Mouse (Mus musculus) spleen, embryonic (tissue): ENCODE data around the gene Atp6v1g2.

Source experiments
- CTCF ChIA-PET: fragments of 350-600 bp; sonication (Branson Sonifier 250); formaldehyde crosslinking; loops from one replicate; lab custom pipeline; 2022; lab: Charles Lee

The Atp6v1g2 gene

DNA sequence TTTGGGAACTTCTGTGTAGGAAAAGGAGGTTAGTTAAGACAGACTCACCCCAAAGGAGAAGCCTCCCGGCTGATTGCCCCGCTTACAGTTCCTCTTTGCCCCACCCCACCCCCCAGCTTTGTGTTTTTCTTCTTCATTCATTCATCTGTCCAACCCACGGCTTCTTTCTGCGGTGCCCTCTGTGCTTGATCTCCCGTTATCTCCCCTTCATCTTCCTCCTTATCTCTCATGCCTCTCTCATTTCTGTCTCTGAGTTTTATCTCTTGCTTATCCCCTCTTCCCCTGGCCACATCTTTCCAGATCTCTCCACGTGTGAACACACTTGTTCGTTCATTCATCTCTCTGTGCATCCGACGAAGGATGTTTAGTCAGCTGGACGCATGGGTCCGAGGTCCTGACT lies 32.3 kb upstream of the Atp6v1g2 start:
- CTCF ChIA-PET, result interaction anchor here (0.6 to 2.2 kb wide), 6 partner anchors 12 to 100 kb away, joined by 3 to 9 read pairs (median 4); partner anchors contain the start of gene Gm16181

- CTCF ChIA-PET, result interaction anchor here (0.6 to 2.2 kb wide), 5 partner anchors 11 to 720 kb away, joined by 3 to 9 read pairs (median 5); partner anchors contain the start of gene Gm16181
These were observed 31.7 kb upstream of the Atp6v1g2 start, which contains the start of gene Tnf for GRCm38 (mm10) chr17:35201787-35202186. Gene Tnf, minus strand, starts transcription at chr17:35202007.

DNA sequence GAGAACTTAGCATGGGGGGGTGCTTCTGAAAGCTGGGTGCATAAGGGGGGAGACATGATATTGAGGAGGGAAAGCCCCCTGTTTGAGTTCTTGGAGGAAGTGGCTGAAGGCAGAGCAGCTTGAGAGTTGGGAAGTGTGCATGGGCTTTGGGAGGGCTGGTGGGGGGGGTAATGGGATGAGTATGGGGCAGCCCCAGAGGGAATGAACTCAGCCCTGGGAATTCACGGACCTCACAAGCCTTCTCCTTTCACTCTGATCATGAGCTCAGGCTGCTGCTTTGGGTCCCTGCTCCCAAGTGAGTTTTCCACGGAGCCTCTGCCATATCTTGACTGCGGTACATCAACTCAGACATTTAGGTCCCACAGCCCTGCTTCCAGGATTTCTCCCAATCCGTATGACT lies 31.0 kb upstream of the Atp6v1g2 start:
- CTCF ChIA-PET, result interaction anchor here (0.5 to 1.0 kb wide), 3 partner anchors 34 to 582 kb away, joined by 4 to 6 read pairs (median 5); no protein-coding TSS in a partner anchor

DNA sequence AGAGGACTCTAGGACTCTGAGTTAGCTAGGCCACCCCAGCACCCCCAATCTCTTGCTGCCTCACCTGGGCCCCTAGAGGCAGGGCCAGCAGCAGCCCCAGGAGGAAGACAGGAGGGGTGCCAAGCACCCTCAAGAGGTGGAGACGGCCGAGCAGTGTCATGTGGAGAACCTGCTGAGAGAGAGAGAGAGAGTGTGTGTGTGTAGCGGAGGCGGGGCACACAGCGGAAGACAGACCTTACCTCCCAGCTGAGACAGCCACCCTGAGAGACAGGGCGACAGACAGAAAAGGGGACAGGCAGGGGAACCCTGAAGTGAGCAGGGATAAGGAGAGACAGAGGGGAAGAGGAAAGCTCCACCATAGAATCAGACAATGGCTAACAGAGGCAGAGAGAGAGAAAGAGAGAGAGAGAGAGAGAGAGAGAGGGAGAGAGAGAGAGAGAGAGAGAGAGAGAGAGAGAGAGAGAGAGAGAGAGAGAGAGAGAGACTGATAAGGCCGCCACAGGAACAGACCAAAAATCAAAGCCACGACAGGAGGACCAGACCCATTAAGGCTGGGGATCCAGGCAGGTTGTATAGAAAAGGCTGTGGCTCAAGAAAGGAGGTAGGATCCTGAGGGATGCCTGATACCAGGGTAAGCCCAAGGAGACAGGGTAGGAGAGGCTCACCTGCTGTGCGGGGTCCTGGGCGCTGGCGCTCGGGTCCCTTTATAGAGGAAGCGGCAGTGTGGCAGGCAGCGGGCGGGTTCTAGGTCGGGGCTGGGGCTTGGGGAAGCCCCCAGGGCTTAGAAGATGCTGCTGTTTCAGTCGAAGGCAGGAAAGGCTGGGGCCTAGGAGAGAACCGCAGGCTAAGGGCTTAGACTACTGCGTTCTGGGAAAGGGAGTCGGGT lies 28.7 kb upstream of the Atp6v1g2 start, which contains the start of gene Lta:
Lta (minus strand) TSS at position 858 of the 886 bp plus-strand sequence.
- CTCF ChIA-PET, result interaction anchor here (0.6 kb wide), 2 partner anchors 12 to 39 kb away, joined by 3 read pairs; no protein-coding TSS in a partner anchor

DNA sequence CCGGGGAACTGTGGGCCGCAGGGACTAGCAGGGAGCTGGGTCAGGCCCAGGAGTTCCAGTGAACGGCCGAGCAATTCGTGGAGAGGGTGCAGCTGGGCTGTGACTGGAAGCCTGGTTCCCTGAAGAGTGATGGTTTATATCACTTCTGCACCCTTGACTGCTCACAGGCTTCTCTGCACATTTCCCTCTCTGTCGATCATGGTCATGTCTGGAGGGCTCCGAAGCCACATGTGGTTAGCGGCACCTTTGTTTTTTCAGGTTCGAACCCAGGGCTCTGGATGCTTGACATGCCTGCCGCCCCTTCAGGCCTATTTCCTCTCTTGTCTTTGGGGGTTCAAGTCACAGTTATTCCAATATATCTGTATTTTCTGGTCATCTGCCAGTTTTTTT lies 28.1 kb upstream of the Atp6v1g2 start:
- CTCF ChIA-PET, result interaction anchor here (0.5 to 1.4 kb wide), 5 partner anchors 9 to 1290 kb away, joined by 3 to 10 read pairs (median 5); no protein-coding TSS in a partner anchor

DNA sequence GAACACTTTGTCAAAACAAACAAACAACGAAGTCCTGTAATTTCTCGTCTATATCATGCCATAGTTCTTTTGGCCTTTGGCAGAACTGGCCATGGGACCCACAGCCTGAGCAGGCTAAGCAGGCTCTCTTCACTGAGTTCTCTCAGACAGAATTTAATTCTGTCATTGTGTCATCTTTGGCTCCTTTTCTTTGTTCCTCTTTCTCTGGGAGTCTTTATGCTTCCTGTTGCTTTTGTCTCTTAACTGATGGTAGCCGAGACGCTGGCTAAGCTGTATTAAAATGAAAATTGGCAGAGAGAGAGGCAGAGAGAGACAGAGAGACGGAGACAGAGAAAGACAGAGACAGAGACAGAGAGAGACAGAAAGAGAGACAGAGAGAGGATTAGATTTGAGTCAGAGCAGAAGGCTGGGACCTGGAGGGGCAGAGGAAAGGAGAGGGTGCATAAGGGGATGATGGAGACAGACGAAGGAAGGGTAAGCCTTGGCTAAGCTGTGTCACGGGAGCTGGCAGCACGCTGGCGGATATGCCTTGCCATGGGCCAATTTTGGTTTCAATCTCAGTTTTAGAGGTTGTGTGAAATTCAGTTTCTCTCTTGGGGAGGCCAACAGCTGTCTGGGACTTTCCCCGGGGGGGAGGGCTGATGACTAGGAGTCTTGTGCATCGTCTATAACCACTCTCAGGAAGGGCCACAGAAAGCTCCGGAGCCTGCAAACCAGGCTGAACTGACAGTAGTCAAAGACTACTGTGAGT lies 23.5 kb upstream of the Atp6v1g2 start:
- CTCF ChIA-PET, result interaction anchor here (0.7 to 1.3 kb wide), 3 partner anchors 10 to 31 kb away, joined by 3 to 5 read pairs (median 3); partner anchors contain the start of gene Ddx39b

- CTCF ChIA-PET, result interaction anchor here (0.7 to 1.1 kb wide), 2 partner anchors 11 to 31 kb away, joined by 3 read pairs; partner anchors contain the start of gene Ddx39b
These were observed 22.9 kb upstream of the Atp6v1g2 start for GRCm38 (mm10) chr17:35210593-35210992.

GRCm38 (mm10) chr17:35213071-35213470 lies 20.4 kb upstream of the Atp6v1g2 start:
- CTCF ChIA-PET, result interaction anchor here (1.2 to 1.9 kb wide), 2 partner anchors 12 to 53 kb away, joined by 3 to 4 read pairs; partner anchors contain the start of gene Tnf

DNA sequence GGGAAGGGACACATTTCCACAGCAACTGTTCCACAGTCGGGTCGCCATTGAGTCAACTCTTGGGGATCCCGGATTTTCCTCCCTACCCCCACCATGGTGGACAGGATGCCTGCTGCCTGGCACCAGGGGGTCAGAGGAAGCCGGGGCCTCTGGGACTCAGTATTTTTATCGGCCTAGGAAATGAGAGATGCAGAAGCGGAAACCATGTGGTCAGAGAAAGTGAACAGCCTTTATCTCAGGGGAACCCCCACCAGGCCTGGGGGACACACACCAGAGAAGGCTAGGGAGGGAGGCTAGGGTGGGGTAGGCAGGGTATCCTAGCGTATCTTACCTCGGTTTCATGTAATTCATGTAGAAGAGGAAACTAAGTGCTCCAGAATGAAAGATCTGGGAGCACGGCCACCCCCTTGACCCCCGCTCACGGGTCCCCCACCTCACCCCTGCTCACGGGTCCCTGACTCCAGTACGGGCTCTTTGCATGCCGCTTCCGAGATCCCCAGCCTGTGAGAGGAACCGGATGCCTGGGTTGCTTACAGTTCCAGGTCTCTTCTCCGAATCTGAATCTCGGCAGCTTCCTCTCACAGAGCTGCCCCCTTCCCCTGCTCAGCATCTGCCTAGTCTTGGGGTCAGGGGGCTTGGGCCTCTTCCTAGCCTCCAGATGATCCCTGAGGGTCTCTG lies 14.8 kb upstream of the Atp6v1g2 start:
- CTCF ChIA-PET, result interaction anchor here (0.7 to 2.1 kb wide), 3 partner anchors 18 to 25 kb away, joined by 3 to 9 read pairs (median 3); partner anchors contain the start of gene Ltb

- CTCF ChIA-PET, result interaction anchor here (0.6 to 2.1 kb wide), 4 partner anchors 11 to 48 kb away, joined by 3 to 9 read pairs (median 3); partner anchors contain the start of gene Ltb
These were observed 13.8 kb upstream of the Atp6v1g2 start for GRCm38 (mm10) chr17:35219601-35220041.

GRCm38 (mm10) chr17:35220156-35220952 lies 13.1 kb upstream of the Atp6v1g2 start, which contains the start of gene Gm16181:
Gene Gm16181, plus strand, starts transcription at chr17:35220834.
- CTCF ChIA-PET, result interaction anchor here (0.6 to 2.1 kb wide), 3 partner anchors 12 to 48 kb away, joined by 3 to 9 read pairs (median 3); no protein-coding TSS in a partner anchor

DNA sequence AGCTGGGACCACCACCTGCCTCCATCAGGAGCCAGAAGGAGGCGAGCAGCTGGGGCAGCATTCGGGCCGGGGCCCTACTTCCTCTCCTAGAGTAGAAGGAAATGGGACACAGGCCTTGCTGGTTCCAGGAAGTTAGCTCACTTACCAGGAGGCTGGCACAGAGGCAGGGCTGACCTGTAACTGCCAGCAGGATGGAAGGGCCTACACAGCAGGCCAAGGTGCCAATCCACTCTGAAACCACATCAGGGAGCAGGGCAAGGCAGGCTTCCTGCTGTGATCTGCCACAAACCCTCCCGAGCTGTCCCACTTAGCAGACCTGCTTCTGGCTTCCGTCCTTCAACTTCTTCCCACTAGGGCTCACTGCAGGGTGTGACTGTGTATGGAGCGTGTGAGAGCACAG lies 11.2 kb upstream of the Atp6v1g2 start:
- CTCF ChIA-PET, result no interaction called here

- CTCF ChIA-PET, result interaction anchor here (1.2 kb wide), 1 partner anchor 46 kb away, joined by 3 read pairs; no protein-coding TSS in a partner anchor
These were observed 8.8 kb upstream of the Atp6v1g2 start for GRCm38 (mm10) chr17:35224641-35225040.

GRCm38 (mm10) chr17:35225456-35225855 lies 8.0 kb upstream of the Atp6v1g2 start:
- CTCF ChIA-PET, result interaction anchor here (1.2 kb wide), 1 partner anchor 47 kb away, joined by 3 read pairs; no protein-coding TSS in a partner anchor

- CTCF ChIA-PET, result interaction anchor here (1.0 kb wide), 1 partner anchor 15 kb away, joined by 3 read pairs; no protein-coding TSS in a partner anchor
These were observed 6.9 kb upstream of the Atp6v1g2 start for GRCm38 (mm10) chr17:35226561-35227046.

DNA sequence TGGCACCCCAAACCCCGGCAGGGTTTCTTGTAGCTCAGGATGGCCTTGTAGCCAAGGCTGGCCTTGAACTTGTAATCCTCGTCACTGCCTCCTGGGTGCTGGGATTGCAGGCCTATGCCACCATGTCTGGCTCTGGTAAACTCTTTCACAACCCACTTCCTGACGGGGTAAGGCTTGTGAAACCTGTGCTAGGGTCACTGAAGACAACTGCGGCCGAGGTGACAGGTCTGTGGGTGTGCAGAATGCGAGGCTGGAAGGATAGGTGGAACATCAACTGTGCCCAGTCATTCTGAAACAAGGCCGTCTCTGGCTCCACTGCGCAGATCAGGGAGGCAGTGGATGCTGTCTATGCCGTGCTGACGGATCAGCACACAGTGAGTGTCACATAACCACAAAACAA lies 2.4 kb upstream of the Atp6v1g2 start:
- CTCF ChIA-PET, result interaction anchor here (0.6 to 1.9 kb wide), 7 partner anchors 9 to 63 kb away, joined by 3 to 13 read pairs (median 4); partner anchors contain the start of genes Lst1 and Ltb

DNA sequence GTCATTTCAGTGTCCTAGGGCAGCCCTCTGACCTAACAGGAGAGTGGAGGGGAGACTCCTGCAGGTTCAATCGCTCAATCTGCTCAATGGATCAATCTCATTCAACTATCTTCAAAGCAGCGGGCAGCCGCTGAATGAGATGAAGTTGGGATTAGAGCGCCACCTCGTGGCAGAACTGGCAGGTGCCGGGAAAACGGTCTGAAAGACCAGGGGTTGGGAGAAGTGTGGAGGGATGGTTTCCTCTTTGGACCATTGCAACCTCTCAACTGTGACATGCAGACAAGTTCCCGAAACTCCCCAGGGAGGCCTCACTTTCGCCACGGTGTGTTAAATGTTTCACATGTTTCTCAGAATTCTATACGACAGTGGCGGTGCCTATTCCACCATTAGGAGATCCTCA lies 1.4 kb upstream of the Atp6v1g2 start:
- CTCF ChIA-PET, result interaction anchor here (0.6 to 1.9 kb wide), 16 partner anchors 11 to 79 kb away, joined by 3 to 13 read pairs (median 4); partner anchors contain the start of genes Lst1 and Ltb

DNA sequence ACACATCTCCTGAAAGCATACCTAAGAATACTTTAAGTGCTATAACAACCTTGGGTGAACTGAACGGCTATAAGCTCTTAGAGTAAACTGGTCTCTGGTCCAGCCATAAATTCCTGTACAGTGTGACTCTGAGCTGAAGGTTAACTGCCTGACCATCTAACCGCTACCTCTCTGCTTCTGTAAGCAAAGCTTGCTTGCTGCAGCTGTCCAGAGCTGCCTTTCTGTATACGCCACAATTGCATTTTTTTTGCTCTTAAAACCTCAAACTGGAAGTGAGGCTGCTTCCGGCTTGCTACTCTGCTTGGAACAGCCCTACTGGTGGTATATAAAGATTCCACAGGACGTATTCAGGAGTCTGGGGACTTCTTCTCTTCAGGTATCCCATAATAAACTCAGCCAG lies 801 bp upstream of the Atp6v1g2 start:
- CTCF ChIA-PET, result interaction anchor here (0.6 to 1.9 kb wide), 12 partner anchors 15 to 67 kb away, joined by 3 to 9 read pairs (median 4); partner anchors contain the start of gene Ltb
